Mouse (Mus musculus) lung, adult 2 months (tissue): ENCODE measurements around the gene Cxcl14. TPM values are rescaled to one million over a fixed set of nuclear protein-coding genes. Genes with fewer than 3 reads are reported as not detected.

Experiments
- DNase-seq: peaks from one replicate; pipeline ENCODE4 v3.0.0; 2022
- H3K4me1 ChIP-seq: fragments of 200-500 bp; 2 replicates; pipeline ENCODE4 v1.6.1; 2011; ENCODE audit warnings: low read length; ENCODE audit not compliant: control insufficient read depth, insufficient read depth
- H3K4me3 ChIP-seq: fragments of 200-500 bp; replicated peaks from 2 replicates; pipeline ENCODE3; 2011; ENCODE audit warnings: low read depth, mild to moderate bottlenecking, control low read depth, low read length; ENCODE audit errors: extremely low read depth
- CTCF ChIP-seq: fragments of 200-500 bp; IDR thresholded peaks from 2 replicates; pipeline ENCODE4 v1.5.1; 2011; ENCODE audit warnings: mild to moderate bottlenecking, low read length, control low read depth; ENCODE audit not compliant: insufficient read depth
- POLR2A ChIP-seq: fragments of 200-500 bp; IDR thresholded peaks from 2 replicates; pipeline ENCODE4 v1.6.1; 2011; ENCODE audit warnings: low read depth, mild to moderate bottlenecking, control low read depth, low read length, borderline replicate concordance; ENCODE audit errors: extremely low read depth
- WGBS: fragments of 180-500 bp; shearing (Covaris S2); methylation state at CpG from one replicate; pipeline ENCODE4 v1.1.7; 2018; 5-methylcytosine and 5-hydroxymethylcytosine counted together
- polyA plus RNA-seq: library from polyadenylated mRNA; depleted of rRNA; stranded (reverse); fragments of >200 nt; gene quantifications from 2 replicates; pipeline ENCODE4 v1.2.3, GENCODE M21; 2012

Gene Cxcl14
- polyA plus RNA-seq, 1 experiment, result 286 TPM

- DNase-seq, result no peak
- no peak for TF ChIP-seq CTCF
- TF ChIP-seq POLR2A, result no peak
- Histone ChIP-seq H3K4me1 (no peaks in the 10 kb centered on the region), H3K4me3 (no peak overlapping the region)
- 43% methylated on average over 2 of the region's 2 CpGs for WGBS
These were observed 21.2 kb downstream of the Cxcl14 start for GRCm38 (mm10) chr13:56275171-56275570.

GRCm38 (mm10) chr13:56270124-56270523, 26.2 kb downstream of the Cxcl14 start:
- 50% methylated on average over 13 of the region's 13 CpGs for WGBS
- DNase-seq, result no peak
- TF ChIP-seq POLR2A (no peak), CTCF (no peak)
- H3K4me3 ChIP-seq, result no peak overlapping the region
- no peaks in the 10 kb centered on the region for H3K4me1 ChIP-seq

- Histone ChIP-seq H3K4me3 (no peak overlapping the region), H3K4me1 (no peaks in the 10 kb centered on the region)
- WGBS, result 72% methylated on average over 4 of the region's 4 CpGs
- DNase-seq, result no peak
- TF ChIP-seq CTCF (no peak), POLR2A (no peak)
These were observed 29.0 kb downstream of the Cxcl14 start for GRCm38 (mm10) chr13:56267396-56267795.

- DNase-seq, result no peak
- TF ChIP-seq CTCF, result 0 out of 2 replicates have a peak, but pooled peaks have one; percentile 30
- no peak for TF ChIP-seq POLR2A
- Histone ChIP-seq H3K4me1 (no peaks in the 10 kb centered on the region), H3K4me3 (no peak overlapping the region)
- WGBS, result 37% methylated on average over 8 of the region's 8 CpGs
These were observed 29.9 kb downstream of the Cxcl14 start for GRCm38 (mm10) chr13:56266435-56266834.

GRCm38 (mm10) chr13:56265661-56266060, 30.7 kb downstream of the Cxcl14 start:
- Histone ChIP-seq H3K4me1 (no peaks in the 10 kb centered on the region), H3K4me3 (no peak overlapping the region)
- no peak for DNase-seq
- 56% methylated on average over 5 of the region's 5 CpGs for WGBS
- TF ChIP-seq CTCF, result no peak
- TF ChIP-seq POLR2A, result no peak

GRCm38 (mm10) chr13:56262269-56262668, 34.1 kb downstream of the Cxcl14 start:
- no peaks in the 10 kb centered on the region for H3K4me1 ChIP-seq
- no peak for DNase-seq
- no peak overlapping the region for H3K4me3 ChIP-seq
- TF ChIP-seq CTCF (no peak), POLR2A (no peak)
- WGBS, result 30% methylated on average over 4 of the region's 4 CpGs

- Histone ChIP-seq H3K4me3 (no peak overlapping the region), H3K4me1 (no peaks in the 10 kb centered on the region)
- 5% methylated on average over 17 of the region's 17 CpGs for WGBS
- TF ChIP-seq CTCF (no peak), POLR2A (no peak)
- no peak for DNase-seq
These were observed 36.0 kb downstream of the Cxcl14 start for GRCm38 (mm10) chr13:56260344-56260780.

GRCm38 (mm10) chr13:56259926-56260250, 36.5 kb downstream of the Cxcl14 start:
- Histone ChIP-seq H3K4me1 (no peaks in the 10 kb centered on the region), H3K4me3 (no peak overlapping the region)
- no peak for TF ChIP-seq CTCF
- no peak for TF ChIP-seq POLR2A
- DNase-seq, result no peak
- 5% methylated on average over 5 of the region's 5 CpGs for WGBS

GRCm38 (mm10) chr13:56259021-56259925, 37.1 kb downstream of the Cxcl14 start:
- Histone ChIP-seq H3K4me1 (no peaks in the 10 kb centered on the region), H3K4me3 (no peak overlapping the region)
- TF ChIP-seq CTCF (no peak), POLR2A (no peak)
- 2% methylated on average over 55 of the region's 55 CpGs for WGBS
- no peak for DNase-seq

GRCm38 (mm10) chr13:56258196-56259020, 37.9 kb downstream of the Cxcl14 start:
- DNase-seq, result no peak
- no peak for TF ChIP-seq POLR2A
- TF ChIP-seq CTCF, result no peak
- no peaks in the 10 kb centered on the region for H3K4me1 ChIP-seq
- 2% methylated on average over 52 of the region's 52 CpGs for WGBS
- H3K4me3 ChIP-seq, result no peak overlapping the region
